Mouse (Mus musculus) brain, embryonic 18.5 days (tissue): ENCODE measurements at regions not wholly inside any gene's neighbourhood (a gene's known extent, or its start where the extent isn't known, plus 50 kb on each side); places are given as distances from the start of the nearest gene placed in this dataset.
A peak's percentile ranks its signal among the peaks of the same experiment; 100 is the strongest.

Experiments used
- DNase-seq: peaks from one replicate; pipeline ENCODE4 v3.0.0-alpha.2; 2012; ENCODE audit warnings: low read depth, low spot score

DNA sequence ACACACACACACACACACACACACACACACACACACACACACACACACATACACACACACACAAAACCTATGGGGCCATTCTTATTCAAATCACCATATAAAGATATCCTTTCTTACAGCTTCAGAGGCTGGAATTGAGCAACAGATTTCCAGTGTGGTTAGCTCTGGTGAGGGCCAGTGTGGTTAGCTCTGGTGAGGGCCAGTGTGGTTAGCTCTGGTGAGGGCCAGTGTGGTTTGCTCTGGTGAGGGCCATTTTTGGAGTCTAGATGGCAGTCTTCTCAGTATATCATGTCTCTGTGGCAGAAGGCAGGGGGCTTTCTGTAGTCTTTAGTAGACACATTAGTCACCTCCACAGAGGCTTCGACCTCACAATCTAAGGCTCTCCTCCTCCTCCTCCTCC, 191.5 kb upstream of the 9630041A04Rik start:
- no peak for DNase-seq

DNA sequence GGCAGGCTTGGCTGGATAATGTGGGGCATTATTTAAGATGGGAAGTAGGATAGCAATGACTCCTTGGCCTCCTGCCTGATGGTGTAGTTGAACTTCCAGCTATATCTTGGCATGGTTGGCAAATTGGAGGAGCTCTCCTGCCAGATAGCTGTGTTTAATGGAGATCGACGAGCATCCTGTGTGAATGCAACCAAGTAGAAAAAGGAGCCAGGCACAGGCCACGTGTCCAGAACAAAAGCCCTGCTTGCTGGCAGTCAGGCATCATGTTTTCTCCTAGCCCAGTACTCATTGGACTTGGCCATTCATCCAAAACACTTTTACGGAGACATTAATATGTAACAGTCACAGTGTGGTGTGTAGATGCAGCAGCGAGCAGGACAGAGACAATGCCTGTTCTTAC, 211.8 kb upstream of the 9630041A04Rik start:
- peak; percentile 28 for DNase-seq

DNA sequence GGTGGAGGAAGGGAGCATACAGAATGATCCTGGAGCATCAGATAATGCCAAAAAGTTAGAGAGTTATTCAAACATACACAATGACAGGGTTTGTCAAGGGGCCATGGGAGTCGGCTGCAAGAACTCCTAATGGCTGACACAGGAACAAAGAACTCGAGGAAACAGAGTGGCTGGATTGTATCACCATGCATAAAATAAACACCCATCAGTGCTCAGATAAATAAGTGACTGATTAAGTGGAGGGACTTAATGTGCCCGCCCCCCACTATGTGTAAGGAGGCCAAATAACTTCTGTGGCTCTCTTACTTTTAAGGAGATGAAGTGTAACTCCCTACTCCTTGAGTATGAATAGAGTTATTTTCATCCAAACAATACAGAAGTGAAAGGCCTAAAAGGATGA, 220.1 kb upstream of the 9630041A04Rik start:
- no peak for DNase-seq

DNA sequence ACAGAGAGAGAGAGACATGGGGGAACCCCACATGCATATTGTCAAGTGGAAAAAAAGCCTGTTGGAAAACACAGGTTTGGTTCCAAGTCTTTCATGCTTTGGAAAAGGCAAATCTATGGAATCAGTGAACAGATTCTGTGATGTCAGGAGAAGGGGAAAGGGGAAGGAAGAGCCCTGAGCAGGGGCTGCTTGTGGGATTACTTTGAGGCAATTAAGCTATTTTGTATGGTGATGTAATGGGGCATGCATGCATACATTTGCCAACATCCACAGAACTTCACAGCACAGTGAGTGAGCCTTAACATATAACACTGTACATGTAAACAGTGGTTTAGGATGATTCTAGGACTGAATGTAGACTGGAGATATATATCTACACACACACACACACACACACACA, 221.0 kb upstream of the 9630041A04Rik start:
- DNase-seq: no peak

DNA sequence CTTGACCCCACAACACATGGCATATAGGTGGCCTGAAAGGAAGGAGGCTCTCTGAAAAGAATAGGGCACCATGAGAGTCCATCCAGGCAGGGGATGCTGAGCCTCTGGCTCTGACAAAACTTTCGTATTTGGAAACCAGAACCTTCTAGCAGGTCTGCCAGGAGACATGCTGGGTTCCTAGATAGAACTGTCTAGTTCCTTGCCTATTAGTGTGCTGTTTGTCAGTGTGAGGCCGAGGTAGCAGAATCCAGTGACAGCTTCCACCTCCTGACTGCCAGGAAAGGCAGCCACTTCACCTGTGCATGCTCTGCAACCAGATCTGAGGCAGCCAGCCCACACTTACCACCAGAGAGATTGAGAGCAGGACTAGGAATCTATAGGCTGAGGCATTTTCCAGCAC, 245.4 kb upstream of the 9630041A04Rik start:
- no peak for DNase-seq

DNA sequence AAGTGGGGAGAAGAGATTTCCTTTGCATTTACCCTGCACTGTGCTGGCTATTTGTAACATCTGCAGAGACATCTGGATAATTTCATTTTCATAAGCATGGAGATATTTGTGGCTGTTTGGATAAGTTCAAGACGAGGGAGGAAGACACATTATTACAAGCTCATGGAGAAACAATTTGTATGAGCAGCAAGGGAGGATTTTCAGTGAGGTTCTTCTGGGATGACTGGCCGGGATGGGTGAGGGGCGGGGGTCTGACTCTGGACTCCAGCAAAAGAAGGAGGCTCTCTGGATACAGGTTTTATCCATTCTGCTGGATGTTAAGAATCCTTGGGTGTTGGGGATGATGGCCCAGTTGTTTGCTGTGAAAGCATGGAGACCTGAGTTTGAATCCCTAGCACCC, 246.5 kb upstream of the 9630041A04Rik start:
- no peak for DNase-seq

DNA sequence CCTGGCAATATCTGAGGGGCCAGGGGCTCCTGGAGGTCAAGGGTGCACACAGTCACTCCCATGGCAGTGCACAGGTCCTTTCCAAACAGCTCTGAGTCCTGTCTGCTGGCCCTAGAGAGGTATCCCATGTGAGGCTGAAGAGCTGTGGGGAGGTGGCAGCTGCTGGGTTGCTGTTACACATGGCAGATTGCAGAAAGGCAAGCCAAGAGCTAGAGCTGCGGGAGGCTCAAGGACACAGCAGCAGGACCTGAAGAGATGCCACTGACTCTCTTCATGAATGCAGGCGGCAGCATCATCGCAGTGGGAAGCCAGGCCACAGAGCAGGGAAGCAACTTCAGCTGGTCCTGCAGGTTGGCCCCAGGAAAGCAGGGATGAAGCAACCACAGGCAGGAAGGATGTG, 247.7 kb upstream of the 9630041A04Rik start:
- DNase-seq: no peak

DNA sequence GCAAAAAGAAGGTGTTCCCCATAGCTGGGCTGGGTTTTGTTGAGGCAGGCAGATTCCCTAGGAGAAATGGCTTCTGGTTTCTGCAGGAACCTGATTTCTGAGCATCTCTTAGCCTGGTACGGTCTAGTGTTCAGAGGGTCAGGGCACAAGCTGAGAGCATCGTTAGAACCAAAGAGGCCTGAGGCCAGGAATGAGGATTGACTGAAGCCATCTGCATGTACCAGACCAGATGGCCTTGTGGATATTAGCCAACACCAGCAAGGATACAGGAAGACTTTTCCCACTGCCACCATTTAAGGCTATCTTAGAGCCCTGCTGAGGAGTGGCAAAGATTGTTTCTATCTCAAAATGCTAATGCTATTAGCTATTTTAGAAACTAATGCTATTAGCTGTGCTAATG, 248.2 kb upstream of the 9630041A04Rik start:
- no peak for DNase-seq

DNA sequence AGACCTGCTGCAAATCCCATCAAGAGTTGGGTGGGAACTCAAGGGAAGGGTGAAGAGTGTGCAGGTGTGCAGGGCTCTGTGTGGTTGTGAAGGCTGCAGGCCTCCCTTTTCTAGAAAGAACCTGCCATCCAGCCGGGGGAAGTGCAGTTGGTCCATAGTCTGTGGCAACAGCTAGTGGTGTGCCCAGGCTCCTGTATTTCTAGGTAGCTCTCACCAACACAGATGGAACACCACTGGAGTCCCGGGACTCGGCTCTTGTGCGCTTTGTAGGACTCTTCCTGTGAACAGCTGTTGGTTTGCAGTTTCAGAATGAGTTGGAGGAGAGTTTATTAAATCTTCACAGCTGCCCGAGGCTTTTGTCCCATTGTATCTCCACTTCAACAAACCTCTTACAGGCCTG, 248.7 kb upstream of the 9630041A04Rik start:
- no peak for DNase-seq

DNA sequence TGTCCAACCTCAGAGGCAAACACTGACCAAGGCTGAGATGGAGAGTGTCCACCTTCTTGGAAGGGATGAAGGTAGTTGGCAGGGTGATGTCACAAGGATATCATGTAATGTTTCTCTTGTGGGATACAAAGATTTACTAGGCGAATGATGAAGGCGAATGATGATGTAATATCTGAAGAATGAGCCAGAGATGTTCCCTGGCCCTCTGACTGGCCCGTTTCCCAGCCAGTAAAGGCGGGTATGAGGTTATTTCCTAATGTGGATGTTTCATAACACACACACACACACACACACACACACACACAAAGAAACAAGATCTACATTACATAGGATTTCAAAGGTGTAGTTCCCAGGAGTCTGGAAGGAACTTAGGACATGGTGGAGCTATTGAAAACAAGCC, 249.1 kb upstream of the 9630041A04Rik start:
- no peak for DNase-seq

DNA sequence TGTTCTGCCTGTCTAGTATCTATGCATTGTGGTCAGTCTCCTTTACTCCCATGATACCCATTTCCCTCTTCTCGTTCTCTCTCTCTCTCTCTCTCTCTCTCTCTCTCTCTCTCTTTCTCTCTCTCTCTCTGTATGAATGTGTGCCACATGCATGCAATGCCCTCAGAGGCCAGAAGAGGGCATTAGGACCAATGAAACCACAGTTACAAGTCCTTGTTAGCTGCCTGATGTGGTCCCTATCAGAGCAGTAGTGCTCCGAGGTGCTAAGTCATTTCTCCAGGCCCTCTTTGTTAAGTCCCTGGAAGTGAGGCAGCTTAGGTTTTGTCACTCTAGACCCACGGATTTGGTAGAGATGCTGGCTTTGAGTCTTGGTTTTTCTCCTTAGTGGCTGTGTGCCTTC, 250.2 kb upstream of the 9630041A04Rik start:
- no peak for DNase-seq

DNA sequence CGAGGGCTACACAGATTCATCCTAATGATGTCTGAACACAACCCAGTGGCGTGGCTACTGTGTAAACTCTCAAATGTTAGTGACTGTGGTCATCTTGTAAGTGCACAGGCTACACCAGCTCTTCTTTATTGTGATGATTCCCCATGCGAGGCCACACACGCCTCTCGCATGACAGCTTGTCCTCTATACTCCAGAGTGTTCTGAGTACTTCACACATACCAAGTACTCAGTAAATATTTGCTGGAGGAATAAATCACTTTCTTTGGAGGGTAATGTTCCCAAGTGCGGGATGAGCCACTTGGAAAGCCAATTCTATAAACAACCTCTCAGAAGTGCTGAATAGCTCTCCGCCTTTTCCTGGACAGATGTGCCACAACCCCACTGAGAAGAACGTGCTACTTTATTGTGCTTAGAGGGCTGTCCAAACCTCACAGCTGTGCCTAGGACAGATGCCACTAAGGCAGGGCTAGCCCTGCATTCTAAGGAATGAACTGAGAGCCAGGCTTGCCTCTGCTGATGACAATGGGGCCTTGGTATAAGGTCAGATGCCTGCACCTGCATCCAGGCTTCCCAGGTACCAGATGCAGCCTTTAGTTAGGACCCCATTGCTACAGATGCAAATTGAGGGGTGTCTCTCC, 250.7 kb upstream of the 9630041A04Rik start:
- DNase-seq: no peak

DNA sequence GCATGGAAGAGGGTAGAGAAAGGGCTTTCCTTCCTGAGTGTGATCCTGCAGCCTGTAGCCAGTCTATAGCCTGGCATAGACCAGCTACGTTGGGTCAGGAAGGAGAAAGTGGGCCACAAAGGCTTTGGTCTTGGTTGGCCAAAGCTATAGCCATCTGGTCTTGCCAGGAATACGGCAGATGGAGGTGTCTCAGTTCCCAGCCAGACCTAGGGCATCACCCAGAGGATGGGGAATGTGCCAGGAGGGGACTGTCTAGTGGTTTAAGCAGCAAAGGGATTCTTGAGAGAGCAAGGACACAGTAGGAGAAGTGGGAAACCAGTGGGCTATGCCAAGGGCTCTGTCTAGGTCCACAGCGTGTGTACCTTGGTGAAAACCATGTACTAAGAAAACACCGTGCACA, 251.3 kb upstream of the 9630041A04Rik start:
- DNase-seq: no peak

DNA sequence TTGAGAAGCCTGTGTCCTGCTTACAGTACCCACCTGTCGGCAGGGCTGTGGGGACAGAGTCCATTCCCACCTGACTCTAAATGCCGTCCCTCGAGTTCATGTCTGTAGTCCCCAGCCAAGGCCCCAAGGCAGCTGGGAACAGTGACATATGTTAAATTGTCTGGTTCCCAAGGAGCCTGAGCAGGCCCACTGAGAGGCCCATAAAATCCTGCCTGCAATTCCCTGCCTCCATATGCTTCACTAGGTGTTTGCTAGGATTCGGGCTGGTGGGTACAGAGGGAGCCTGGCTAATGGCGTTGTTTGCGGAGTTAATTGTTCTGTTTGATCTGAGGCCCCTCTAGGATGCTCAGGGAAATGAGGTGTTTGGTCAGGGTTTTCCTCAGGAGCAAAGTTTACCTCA, 258.8 kb upstream of the 9630041A04Rik start:
- DNase-seq: no peak

DNA sequence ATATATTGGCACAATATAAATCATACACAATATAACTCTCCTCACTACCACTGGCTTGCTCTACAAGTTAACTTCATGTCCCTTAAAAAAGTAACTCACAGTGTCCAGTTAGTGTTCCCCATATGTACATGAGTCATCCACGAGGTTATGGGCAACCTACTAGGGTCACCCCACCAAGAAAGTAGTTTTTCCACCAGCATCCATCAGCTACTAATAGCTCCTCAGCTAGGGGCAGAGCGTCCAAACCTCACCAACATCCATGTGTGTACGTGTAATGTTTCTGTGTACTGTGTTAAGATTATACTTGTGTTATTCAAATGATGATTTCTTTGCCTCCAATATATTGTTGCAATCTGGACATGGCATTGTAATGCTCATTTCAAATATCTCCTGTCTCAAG, 264.7 kb upstream of the 9630041A04Rik start:
- DNase-seq: no peak

DNA sequence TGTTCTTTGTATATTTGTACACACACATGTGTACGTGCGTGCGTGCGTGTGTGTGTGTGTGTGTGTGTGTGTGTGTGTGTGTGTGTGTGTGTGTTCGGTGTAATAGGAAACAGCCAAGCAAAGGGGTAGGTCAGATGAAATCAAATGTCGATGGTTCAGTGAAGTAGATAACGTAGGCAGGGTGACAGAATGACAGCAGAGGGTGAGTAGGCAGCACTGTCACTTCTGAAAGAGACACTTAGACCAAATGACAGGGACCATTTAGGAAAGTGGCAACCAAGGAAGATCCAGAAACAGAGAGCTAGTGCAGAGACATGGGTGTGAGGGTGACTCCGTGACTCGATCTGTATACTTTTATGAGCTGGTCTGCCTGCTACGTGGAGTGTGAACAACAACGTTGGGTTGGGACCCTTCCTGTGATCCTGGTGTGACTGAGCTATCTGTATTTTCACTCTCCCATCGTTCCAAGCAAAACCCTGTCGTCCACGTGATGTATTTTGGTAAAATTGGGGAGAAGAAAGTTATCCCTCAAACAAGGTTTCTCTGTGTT, 266.5 kb upstream of the 9630041A04Rik start:
- DNase-seq: no peak

DNA sequence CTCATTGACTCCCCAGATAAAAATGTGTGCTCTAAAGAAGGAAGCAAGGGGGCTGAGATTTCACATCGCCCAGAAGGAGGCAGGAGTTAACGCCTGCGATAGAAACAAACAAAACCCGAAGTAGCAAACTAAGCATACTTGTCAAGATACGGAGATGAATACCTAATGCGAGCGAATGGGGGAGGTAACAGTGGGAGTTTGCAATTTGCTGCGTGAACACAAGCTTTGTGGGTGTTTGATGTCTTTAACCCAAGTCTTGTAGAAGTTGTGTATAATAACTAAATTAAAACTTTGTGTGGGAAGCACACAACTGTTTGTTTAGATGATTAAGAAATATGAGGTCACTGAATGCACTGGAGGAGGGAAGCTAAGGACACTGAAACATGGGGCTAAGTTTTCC, 269.0 kb upstream of the 9630041A04Rik start:
- no peak for DNase-seq

DNA sequence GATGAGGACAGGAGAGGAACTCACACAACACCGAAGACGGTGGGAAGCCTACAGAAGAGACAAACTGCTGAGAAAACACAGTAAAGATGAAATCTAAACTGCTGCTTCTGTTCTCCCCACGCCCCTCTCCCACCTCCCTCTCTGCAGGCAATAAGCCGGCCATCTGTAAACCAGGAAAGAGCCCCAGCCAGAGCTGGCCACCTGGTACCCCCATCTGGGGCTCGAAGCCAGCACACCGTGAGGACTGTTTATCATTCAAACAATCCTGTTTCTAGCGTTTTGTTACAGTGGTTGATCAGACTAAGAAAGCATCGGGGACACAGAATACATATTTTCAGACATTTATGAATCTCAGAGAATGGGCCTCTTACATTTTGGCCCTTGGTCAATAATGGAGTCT, 270.0 kb upstream of the 9630041A04Rik start:
- DNase-seq: no peak

DNA sequence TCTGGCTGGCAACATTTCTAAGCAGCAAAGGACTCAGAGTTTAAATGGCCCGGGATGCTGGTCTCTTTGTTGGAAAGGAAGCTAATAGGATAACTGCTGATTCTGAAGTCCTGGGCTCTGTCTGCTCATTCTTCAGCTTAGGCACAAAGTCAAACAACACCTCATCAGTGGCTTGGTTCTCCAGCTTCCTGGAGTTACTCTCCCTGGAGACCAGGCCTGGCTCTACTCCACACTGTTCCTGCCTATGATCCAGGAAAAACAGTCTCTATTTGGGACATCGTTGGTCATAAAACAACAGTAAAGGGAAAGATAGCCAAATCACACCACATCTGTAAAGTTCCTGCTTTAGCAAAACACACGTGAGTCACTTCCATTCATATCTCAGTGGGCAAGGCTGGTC, 271.3 kb upstream of the 9630041A04Rik start:
- no peak for DNase-seq

DNA sequence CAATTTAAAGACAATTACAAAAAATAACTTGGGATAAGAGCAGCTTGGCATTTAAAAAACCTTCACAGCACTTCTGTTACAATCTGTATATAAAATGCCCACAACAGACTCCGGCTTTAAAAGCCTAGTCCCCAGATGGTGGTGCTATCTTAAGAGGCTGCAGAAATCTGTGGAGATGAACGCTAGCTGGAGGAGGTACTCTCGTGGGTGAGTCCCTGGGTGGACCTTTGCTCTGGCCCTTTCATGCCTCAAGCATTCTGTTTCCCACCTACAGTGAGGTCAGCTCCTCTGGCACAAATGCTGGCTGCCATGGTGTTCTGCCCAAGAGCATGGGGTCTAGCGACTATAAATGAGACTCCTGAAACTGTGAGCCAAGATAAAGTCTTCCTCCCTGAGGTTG, 280.6 kb upstream of the 9630041A04Rik start:
- DNase-seq: no peak

DNA sequence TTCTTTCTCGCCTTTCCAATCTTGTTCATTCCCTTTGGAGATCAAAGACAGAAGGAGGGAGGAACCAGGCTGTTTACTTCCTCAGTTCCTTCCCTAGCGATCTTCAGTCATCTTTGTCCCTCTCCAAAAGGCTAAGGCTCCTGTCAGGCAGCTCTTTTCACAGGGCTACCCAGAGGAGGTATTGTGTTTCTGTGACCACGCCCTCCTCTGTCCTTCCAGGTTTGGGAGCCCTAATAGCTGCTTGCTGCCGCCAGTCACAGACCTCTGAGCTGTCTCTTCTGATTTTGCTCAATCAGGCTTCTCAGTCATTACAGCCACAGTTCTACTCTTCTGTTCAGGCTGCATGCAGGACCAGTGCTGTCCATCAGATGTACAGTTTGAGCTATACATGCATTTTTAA, 290.9 kb upstream of the 9630041A04Rik start:
- no peak for DNase-seq

DNA sequence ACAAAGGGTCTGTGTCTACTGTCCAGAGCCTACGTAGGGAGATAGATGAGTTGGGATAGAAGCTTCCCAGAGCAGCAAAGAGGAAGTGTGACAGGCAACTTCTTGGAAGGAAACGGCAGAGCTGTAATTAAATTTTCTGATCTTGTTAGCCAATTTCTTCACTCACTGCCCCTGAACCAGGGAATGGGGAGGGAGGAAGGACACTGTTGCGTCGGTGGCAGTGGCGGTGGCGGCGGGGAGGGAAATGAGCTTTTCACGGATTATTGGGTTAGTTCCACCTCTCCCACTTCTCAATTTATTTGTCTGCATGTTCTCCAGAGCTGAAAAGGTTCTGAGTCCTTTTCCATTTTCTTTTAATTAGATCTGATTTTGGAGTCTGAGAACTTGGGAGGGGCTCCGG, 298.4 kb upstream of the 9630041A04Rik start:
- DNase-seq: no peak

DNA sequence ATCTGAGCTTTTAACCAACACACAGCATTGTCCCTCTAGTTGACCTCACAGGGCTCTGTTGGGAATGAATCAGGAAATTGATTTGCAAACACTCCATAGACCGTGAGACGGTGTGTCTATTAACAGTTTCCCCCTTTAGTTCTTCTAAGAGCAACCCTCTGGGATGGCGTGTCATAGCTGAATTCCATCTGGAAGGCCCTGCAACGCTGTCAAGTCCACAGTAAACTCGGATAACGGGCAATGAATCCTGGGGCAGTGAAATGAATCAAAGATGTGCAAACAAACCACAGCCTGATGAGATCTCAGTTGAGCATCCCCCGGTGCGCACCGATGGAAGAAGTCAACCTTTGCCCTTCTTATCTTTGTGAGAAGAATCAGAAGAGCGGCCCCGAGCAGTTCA, 302.3 kb upstream of the 9630041A04Rik start:
- no peak for DNase-seq
